Mouse (Mus musculus): ENCODE measurements around the gene Vps45. TPM values are rescaled to one million over a fixed set of nuclear protein-coding genes. Genes with fewer than 3 reads are reported as not detected.
"Not testable (repeated sequence)": the region's sequence is repeated elsewhere in the genome, so short reads cannot be mapped to it uniquely, and the experiment has no call there.

Gene Vps45
- total RNA-seq, 2 experiments from 2014 or later: 22.3 to 26.0 TPM

- intact Hi-C loops (cut with DNase I); DNase-seq: not testable (repeated sequence)
Observed at GRCm38 (mm10) chr3:95954648-95955173, 103.6 kb downstream of the Vps45 start.

- intact Hi-C loops (cut with DNase I): no loop called here
- DNase-seq: no peak
Observed at GRCm38 (mm10) chr3:95953522-95953921, 104.7 kb downstream of the Vps45 start.

GRCm38 (mm10) chr3:95953023-95953422 is 105.2 kb downstream of the Vps45 start:
- intact Hi-C loops (cut with DNase I): no loop called here
- DNase-seq: no peak

- intact Hi-C loops (cut with DNase I): not testable (repeated sequence)
Observed at GRCm38 (mm10) chr3:95951566-95951965, 106.7 kb downstream of the Vps45 start.

GRCm38 (mm10) chr3:95950763-95951551 is 107.3 kb downstream of the Vps45 start:
- intact Hi-C loops (cut with DNase I): no loop called here
- DNase-seq: peak; percentile 91 to 96

More at GRCm38 (mm10) chr3:95951566-95951965, 106.7 kb downstream of the Vps45 start:
- not testable (repeated sequence) for DNase-seq

Other genes starting within 250 kb of the Vps45 start
- gene Rprd2, start 239.6 kb downstream of the Vps45 start, total RNA-seq (2021): 10 to 100 TPM; 41.9 to 43.8 TPM
- 10 to 100 TPM; 17.6 to 21.3 TPM for gene Prpf3, start 202.6 kb downstream of the Vps45 start, total RNA-seq (2021)
- gene Mrps21, start 186.9 kb downstream of the Vps45 start, total RNA-seq (2021): 100 to 1,000 TPM; 318 to 326 TPM
- gene Ciart, start 176.2 kb downstream of the Vps45 start, total RNA-seq (2021): 10 to 100 TPM in 1 of 2 experiments, 1 to 10 TPM in 1; 4.5 to 20.1 TPM
- gene BC028528, start 166.5 kb downstream of the Vps45 start, total RNA-seq (2021): 10 to 100 TPM; 11.4 to 11.7 TPM
- gene Aph1a, start 164.5 kb downstream of the Vps45 start, total RNA-seq (2021): 100 to 1,000 TPM; 114 to 122 TPM
- 100 to 1,000 TPM; 152 to 202 TPM for gene Car14, start 153.8 kb downstream of the Vps45 start, total RNA-seq (2021)
- 10 to 100 TPM; 82.7 to 85.9 TPM for gene Anp32e, start 129.2 kb downstream of the Vps45 start, total RNA-seq (2021)
- 10 to 100 TPM; 73.4 to 81.1 TPM for gene Plekho1, start 62.5 kb downstream of the Vps45 start, total RNA-seq (2021)
- gene Otud7b, start 46.1 kb upstream of the Vps45 start, total RNA-seq (2021): 10 to 100 TPM; 56.7 to 67.6 TPM
- gene Mtmr11, start 103.5 kb upstream of the Vps45 start, total RNA-seq (2021): 1 to 10 TPM; 2.0 to 5.6 TPM
- 10 to 100 TPM; 15.1 to 17.3 TPM for gene Sf3b4, start 113.9 kb upstream of the Vps45 start, total RNA-seq (2021)
- 1 to 10 TPM; 3.4 to 9.9 TPM for gene Sv2a, start 122.7 kb upstream of the Vps45 start, total RNA-seq (2021)
- 10 to 100 TPM; 25.1 to 26.9 TPM for gene Bola1, start 161.2 kb upstream of the Vps45 start, total RNA-seq (2021)
- gene Hist2h2ab, start 161.4 kb upstream of the Vps45 start, total RNA-seq (2021): 1 to 10 TPM; 1.9 to 2.3 TPM
- gene Hist2h2ac, start 162.4 kb upstream of the Vps45 start, total RNA-seq (2021): 10 to 100 TPM; 32.1 to 35.4 TPM
- gene Hist2h2be, start 162.7 kb upstream of the Vps45 start, total RNA-seq (2021): 10 to 100 TPM in 1 of 2 experiments, 1 to 10 TPM in 1; 8.3 to 10.5 TPM
- 10 to 100 TPM in 1 of 2 experiments, 1 to 10 TPM in 1; 8.9 to 10.6 TPM for gene Hist2h3c2, start 180.7 kb upstream of the Vps45 start, total RNA-seq (2021)
- 100 to 1,000 TPM; 243 to 253 TPM for gene Hist2h2aa2, start 181.8 kb upstream of the Vps45 start, total RNA-seq (2021)
- 10 to 100 TPM in 1 of 2 experiments, 1 to 10 TPM in 1; 6.4 to 16.6 TPM for gene Hist2h2aa1, start 187.0 kb upstream of the Vps45 start, total RNA-seq (2021)
- not detected for gene Hist2h3c1, start 188.2 kb upstream of the Vps45 start, total RNA-seq (2021)
- 10 to 100 TPM; 14.0 to 17.5 TPM for gene Hist2h4, start 204.8 kb upstream of the Vps45 start, total RNA-seq (2021)
- gene Hist2h3b, start 210.2 kb upstream of the Vps45 start, total RNA-seq (2021): 10 to 100 TPM; 36.6 to 38.6 TPM
- 10 to 100 TPM; 51.8 to 59.2 TPM for gene Hist2h2bb, start 211.3 kb upstream of the Vps45 start, total RNA-seq (2021)
- 1 to 10 TPM in 1 of 2 experiments, under 1 TPM in 1; 0.47 to 1.4 TPM for gene Fcgr1, start 235.5 kb upstream of the Vps45 start, total RNA-seq (2021)

Measured in heart, postnatal 36 days (tissue).